Mouse (Mus musculus): ENCODE data around the gene Atxn7.
A peak's percentile ranks its signal among the peaks of the same experiment; 100 is the strongest.

Atxn7 gene

DNA sequence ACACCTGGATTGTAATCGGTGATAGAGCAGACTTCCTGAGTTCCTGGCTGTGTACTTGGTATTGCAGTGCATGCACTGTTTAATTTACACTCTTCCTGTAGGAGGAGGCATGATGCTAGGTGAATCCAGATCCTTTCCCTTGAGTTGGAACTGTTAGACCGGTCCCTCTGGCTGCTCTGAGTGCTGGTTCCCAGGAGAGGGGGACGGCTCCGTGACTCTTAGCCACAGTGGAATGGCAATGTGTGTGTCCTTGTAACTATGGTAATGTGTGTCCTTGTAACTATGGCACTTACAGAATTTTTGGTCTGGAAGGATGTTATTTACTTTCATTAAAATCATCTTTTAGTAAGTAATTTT is 103.9 kb downstream of the Atxn7 start:
- peak; percentile 9 for DNase-seq

DNA sequence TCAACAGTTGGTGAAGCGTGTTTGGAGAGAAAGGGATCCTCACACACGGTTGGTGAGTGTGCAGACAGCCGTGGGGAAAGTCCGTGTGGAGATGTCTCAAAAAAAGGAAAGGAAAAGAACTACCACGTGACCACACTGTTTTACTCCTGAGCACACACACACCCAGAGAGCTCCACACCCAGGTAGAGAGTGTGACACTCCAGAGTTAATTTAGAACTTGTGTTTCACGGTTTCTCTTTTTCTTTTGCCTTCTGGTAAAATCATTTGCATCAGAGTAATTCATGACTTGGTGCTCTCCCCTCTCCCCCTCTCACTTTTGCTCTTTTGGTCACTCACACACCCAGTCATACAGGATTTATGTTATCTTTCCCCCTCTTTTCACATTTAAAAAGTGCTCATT is 105.0 kb downstream of the Atxn7 start:
- no peak for DNase-seq

DNA sequence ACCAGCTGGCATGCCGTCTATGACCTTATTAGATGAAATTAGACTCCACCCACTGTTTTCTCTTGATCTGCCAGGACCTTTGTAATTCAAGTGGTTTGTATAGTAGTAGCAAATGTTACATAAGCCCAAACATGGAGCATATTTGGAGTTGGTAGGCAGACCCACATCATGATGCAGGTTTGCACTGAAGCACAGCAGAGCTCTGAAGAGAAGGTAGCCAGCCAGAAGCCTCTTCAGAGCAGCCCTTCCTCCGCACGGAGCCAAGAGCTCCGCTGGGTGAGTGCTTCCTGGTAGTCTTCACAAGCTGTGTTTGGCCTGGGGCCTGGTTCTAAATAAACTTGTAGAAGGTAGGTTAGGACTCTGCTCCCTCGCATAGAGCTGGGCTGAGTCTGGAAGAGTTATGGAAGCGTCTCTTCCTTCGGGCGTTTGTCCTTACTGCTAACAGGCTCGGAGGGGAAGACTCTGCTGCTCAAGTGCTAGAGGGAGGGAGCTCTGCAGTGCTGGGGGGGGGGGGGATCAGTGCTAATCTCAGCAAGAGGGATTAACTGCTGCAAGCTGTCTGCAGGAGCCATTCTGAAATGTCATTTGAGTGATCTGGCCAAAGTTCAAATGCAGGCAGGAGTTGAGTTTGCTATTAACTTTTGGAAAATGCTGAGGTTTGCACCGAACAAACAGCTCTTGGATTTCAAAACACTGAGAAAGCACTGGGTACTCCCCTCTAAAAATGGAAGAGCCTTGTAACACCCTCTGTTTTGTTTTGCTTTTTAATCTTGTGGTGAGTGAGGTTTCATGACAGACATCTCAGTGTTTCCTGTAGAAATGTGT is 106.6 kb downstream of the Atxn7 start:
- DNase-seq: peak; percentile 67

DNA sequence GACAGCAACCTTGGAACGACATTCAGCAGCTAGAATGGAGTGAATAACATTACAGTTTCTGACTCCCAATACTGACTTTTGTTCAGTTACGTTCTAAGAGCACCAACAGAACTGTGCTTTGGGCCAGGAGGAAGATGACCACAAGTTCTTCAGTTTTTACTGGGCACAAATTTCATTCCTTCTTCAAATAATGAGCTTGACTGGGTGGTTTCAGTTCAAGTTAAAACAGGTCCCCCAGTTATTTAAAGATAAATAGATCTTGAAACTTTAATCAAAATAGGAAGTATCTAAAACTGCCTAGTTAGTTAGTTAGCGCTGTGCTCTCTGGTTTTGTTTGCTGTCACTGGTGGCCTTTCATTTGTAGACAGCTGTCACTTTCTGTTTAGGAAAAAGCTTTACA is 107.3 kb downstream of the Atxn7 start:
- no peak for DNase-seq

DNA sequence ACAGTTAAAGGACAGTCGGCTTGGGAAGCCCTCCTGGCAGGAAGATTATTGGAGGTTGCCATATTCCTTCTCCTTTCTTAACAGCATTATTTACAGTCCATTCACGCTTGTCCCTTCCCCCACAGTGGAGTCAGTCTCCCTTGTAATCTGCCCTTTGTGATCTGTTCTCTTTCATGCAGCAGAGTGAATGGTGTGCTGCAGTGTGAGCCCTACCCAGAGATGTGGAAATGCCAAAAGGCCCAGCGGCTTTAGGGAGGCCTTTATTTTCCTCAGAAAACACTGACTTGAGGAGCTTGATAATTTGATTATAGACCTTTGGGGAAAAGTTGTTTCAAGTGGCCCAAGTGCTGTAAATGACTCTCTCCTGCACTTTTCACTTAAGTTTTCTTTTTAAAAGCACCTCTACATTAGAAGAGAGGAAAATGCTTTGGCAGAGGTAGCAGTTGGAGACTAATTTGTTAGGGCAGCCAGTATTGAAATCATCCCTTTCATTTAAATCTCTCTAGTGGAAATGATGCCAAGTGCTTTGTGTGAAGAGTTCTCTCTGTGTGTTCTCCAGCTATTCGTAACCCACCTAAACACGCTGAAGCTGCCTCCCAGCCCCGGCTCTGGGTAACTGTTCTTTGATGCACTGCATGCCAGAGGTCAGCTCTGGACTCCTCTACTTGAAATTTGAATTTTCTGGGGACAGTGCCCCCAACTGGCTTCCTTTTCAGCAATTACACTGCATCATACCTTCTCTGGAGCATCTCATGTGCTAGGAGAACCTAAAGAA is 109.5 kb downstream of the Atxn7 start:
- no peak for DNase-seq

DNA sequence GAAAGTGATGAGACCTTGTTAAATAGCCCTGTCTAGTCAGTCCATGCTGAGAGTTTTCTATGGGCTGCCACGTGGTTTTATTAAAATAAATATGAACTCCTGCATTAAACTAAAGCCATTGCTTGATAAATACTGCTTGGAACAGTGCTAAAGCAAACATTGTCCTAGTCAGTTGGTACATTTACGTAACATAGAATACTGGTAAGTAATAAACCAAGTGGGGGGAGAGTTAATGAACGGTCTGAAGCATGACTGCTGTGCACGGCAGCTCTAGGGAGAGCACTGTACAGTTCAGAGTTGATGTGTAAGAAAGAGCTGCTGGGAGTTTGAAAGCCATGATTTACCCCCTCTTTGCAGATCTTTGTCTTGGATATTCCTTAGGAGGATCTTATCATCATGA is 110.2 kb downstream of the Atxn7 start:
- DNase-seq: no peak

DNA sequence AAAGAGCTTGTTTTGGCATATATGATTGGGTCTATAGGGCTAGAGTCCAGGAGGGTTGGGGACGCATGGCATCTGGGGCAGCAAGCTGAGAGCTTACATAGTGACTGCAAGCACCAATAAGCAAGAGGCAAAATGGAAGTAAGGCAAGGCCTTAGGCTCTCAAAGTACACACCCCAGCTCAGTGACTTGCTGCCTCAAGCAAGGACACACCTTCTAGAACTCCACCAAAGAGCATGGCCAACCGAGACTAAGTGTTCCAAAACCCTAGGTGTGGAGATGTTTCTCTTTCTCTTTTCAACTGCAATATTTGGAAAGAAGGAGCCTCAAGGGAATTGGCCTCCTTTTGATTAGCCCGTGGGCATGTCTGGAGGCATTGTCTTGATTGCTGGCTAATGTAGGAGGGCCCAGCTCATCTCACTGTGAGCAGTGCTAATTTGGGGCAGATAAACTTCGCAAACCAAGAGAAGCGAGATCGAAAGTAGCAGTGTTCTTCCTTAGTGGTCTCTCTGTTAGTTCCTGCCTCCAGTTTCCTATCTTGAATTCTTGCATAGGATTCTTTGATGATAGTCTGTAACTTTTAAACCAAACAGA is 119.5 kb downstream of the Atxn7 start:
- no peak for DNase-seq

DNA sequence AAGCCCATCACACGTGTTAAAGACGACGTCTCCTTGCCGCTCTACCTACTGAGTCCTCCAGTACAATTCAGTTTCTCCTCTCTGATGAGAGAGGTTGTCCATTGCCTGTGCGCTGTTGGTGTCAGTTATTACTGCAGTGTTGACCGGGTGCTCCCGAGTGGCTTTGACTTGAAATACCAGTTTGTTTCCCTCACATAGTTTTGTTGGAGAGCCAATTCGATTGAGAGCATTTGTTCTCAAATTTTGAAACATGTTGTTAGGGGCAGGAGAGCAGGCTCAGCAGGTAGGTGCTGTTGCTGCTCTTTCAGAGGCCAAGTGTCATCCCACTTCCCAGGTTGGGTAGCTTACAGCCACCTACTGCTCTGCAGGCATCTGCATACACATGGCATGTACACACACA is 122.6 kb downstream of the Atxn7 start:
- DNase-seq: no peak

DNA sequence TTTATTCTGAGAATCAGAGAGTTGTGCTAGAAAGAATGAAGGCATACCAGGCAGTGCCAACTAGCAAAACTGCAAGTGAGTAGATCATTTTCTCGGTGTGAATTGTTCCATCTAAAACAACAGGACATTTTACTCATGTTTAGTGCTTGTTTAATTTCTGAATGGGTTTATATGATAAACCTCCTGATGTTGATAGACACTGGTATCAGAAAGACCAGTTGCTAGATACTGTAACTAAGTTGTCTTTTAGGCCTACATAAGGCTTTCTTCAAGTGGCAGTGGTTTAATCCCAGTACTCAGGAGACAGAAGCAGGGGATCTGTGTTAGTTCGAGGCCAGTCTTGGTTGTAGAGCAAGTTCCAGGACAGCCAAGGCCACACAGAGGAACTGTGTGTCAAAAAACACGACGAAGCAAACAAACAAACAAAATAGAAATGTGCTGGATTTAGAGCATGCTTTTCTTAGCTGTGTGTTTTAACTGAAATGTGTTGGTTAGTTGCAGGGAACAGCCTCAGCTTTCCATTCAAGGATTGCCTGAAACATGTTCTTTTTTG is 125.5 kb downstream of the Atxn7 start:
- DNase-seq: no peak

DNA sequence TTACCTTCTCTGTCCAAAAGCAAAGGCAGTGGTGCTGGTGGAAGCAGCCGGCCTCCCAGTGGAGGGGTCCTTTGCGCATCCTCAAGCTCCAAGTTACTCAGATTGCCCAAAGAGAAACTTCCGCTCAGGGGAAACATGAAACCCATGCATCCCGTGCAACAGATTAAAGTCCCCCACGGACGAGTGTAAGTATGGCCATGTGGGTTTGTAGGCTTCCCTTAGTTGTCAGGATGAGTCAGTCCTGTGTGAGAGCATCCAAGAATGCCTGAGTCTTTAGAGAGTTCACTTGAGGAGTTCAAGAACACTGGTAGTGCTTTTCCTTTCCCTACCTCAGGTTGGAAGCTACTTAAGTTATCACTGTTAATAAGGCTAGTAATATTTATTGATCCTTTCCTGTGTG is 126.1 kb downstream of the Atxn7 start:
- DNase-seq: no peak

DNA sequence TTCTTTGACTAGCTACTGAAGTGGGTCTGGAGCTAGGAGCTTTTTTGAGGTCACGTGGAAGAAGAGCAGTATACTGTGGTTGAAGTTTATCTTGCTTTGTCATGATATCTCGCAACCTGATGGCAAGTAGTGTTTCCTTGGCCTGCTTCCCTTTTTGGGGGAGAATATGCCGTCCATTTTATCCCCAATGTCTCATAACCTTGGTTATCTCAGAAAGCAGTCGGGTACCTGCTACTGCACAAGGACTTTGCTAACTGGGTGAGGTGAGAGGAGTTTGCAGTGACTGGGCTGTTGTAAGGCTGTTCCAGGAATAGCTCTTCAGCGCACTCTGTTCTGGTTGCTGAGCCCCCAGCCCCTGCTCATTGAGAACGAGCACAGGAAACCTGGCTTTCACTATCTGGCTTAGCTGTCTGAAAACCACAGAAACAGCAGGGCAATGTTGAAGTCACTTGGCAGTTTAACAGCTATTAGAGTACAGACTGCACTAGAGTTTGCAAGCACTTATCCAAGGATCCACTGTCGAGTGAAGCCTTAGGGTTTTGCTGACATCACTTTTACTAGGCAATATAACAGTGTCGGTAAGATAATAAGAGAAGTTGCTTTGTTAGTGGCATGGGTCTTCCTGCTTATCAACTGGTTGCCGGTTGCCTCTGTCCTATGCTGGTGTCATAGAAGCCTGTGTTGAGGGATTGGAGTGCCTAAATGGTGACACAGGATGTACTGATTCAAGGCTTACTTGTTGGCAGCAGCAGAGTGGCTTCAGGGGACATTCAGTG is 127.0 kb downstream of the Atxn7 start:
- DNase-seq: no peak

DNA sequence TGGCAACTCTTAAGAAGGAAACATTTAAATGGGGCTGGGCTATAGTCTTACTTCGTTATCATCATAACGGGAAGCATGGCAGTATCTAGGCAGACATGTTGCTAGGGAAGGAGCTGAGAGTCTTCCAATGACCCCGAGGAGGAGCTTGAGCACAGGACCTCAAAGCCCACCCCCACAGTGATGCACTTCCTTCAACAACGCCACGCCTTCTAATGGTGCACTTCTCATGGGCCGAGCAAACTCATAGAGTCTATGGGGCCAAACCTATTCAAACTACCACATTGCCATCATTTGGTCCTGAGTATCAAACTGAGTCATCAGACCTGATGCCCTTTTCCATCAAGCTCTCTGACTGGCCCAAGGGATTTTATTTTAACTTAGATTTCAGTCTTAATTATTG is 129.3 kb downstream of the Atxn7 start:
- no peak for DNase-seq

DNA sequence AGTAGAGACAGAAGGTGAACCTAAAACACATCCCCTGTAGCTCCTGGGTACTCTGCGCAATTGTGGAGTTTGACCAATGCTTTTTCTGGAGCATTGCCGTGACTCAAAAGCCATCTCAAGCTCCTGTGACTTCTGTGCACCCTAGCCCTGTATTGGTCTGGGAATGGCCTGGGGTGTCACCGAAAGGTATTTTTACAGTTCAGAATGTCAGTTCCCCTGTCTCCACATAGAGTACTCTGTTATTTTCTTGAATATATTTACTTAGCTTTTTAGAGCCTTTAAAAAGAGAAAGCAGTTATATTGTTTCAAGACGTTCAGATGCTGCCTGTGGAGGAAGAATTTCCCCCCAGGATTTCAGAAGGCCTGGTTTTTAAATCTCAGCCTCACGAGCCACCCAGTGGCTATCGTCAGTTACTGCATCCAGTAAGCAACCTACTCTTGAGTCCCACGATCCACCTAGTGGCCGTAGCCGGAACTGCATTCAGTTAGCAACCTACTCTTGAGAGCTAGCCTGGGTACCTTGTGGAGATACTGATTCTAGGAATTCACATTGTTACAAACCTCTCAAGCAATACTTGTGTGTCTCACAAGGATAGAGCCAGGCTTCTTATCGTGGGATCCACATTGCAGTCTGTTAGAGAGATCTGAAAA is 137.2 kb downstream of the Atxn7 start:
- peak; percentile 91 for DNase-seq

DNA sequence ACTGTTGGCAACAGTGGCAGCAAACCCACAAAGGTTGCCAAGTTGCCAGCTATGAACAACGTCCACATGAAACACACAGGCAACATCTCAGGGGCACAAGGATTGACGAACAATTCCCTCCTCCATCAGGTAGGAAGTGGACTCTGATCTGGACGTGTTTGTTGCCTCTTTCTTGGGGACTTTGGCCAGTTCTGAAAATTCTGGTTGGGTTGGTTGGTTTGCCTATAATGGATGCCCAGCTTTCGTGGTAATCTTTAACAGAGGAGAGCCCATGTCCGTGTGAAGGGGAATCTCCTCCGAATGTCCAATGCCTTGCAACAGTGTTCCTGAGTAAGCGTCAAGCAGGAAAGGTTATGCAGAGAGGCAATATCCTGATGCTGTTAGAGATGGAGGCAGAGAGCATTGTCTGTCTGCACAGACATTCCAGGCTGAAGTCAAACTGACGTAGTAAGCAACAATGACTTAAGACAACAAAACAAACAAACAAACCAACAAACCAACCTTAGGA is 139.6 kb downstream of the Atxn7 start:
- no peak for DNase-seq

DNA sequence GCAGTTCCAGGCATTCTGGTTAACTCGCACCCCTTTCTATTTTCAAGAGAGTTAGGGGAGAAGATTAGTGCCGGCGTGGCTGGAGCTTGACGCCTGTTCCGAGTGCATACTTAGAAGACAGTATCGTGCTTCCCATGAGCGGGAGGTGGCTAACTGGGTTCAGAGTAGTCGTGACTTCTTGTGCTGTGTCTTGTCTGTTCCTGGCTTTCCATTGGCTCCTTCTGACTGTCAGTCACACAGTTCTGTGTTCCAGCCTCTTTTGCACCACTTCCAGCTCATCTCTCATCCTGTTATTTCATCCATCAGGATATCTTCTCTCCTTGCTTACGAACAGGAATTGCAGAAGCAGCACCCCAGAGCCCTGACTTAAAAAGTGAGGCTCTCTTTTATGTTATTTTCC is 140.1 kb downstream of the Atxn7 start:
- DNase-seq: no peak

DNA sequence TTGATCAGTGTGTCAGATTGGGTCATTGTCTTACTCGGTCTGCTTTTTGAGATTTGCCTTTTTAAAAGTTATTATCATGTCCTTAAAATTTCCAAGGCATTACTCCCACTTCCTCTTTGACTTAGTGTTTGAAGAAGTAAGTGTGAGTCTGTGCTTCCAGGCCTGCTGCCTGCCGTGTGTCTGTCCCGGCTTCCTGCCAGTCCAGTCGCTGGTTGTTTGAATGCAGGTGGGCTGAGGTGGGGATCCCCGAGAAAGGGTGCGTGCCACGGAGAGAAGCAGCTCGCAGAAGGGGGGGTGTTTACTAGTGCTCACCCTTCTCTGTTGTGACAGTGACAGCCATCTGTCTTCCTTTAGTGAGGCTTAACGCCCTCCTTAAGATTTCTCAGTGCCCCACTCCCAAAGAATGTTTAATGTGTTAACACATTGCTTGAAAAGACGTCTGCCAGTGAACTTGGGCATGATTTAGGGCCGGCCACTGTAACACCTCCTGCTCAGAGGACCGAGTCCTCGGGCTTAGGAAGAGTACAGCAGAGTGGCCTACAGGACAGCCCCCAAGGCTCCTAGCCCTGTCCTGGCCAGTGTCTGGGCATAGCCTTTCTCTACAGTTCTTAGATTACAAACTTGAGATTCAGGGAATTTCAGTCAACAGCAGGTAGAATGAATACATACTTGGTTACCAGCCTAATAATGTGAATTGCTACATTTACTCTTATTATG is 143.1 kb downstream of the Atxn7 start:
- DNase-seq: no peak

DNA sequence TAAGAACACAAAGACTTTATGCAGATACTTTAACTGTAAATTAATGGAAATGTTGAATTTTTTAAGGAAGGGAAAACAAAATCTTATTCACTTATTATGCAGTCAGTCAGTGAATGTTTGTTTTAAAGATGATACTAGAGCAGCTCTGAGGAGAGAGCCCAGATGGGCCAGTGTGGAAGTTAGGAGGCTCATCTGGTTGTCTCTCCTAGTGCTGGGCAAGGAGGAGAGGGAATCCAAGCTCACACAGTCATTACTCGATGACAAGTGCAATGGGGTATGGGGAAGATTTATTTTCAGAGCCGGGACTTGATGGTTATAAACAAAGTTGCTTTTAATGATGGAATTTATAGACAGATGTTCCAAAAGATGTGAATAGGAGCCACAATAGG is 143.7 kb downstream of the Atxn7 start:
- DNase-seq: no peak

DNA sequence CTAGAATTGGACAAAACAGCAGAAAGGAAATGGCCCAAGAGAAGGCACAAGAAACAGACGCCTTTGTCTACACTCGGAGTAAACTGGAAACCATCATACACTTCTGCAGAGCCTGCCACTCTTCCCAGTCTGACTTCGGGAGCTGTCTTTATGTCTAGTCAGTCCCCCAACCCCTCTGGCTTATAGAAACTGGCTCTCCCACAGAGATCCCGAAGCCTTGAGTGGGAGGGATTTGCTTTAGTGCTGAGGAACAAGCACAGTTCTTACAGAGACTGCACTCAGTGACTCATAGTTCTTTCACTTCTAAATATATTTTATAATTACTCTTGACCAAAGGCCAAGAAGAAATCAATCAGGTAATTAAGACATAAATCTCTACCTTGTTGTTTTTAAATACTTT is 149.5 kb downstream of the Atxn7 start:
- DNase-seq: no peak

DNA sequence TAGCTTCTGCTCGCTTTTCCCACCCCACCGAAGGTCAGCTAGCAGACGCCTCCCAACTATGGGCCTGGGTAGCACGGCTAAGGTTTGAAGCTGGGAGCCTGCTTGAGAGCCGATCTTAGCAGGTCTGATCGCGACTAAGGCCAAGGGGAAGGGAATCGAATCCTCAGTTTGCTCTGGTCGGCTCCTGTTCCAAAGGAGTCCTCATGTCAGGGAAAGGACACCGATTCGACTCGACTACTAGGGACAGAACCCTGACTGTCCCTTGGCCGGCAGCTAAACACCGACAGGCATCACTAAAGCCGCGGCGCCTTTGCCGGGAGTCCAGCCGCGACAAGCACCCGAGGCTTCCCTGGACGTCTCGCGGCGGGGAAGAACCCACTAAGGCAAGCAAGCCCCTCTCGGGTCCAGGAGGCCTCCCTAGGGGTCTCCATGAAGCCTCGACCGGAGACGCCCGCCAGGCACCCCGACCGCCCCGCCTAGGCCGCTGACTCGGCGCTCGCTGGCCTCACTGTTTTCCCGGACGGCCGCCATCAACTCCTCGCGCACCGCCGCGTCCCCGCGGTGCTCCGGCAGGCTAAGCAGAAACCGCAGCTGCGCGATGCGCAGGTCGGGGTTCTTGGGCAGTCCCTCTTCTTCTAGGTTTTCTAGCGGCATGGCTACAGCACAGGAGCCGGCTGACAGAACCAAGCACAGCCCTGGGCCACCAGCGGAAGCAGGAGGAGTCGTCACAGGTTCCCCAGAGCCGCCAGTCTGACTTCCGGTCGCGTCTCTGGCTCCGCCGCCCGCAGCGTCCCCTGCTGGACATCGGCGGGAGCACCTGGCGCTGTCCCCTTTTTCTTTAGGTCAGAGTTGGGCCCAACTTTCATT is 159.2 kb downstream of the Atxn7 start, which contains the start of gene Psmd6:
Gene Psmd6, minus strand, starts transcription at position 755 of the 867 bp plus-strand sequence.
- DNase-seq: peak; percentile 93
